Mouse (Mus musculus): ENCODE results near the gene Apol8.
A peak's percentile ranks its signal among the peaks of the same experiment; 100 is the strongest.

Gene Apol8

GRCm38 (mm10) chr15:77756848-77757247 lies at the start of gene Apol8:
TSS of gene Apol8 (minus strand) at chr15:77757003.
- peak in 1 of 2 experiments; percentile 45 for DNase-seq (ENCODE audit: low spot score in 2 of 2)

- DNase-seq (ENCODE audit: low spot score in 2 of 2): no peak
Measured at GRCm38 (mm10) chr15:77805657-77806056, 48.9 kb upstream of the Apol8 start.

GRCm38 (mm10) chr15:77804949-77805348 lies 48.1 kb upstream of the Apol8 start:
- no peak for DNase-seq (ENCODE audit: low spot score in 2 of 2)

GRCm38 (mm10) chr15:77804460-77804859 lies 47.7 kb upstream of the Apol8 start:
- DNase-seq (ENCODE audit: low spot score in 2 of 2): no peak

- DNase-seq (ENCODE audit: low spot score in 2 of 2): no peak
Measured at GRCm38 (mm10) chr15:77803747-77804146, 46.9 kb upstream of the Apol8 start.

GRCm38 (mm10) chr15:77802992-77803391 lies 46.2 kb upstream of the Apol8 start:
- DNase-seq (ENCODE audit: low spot score in 2 of 2): no peak

GRCm38 (mm10) chr15:77801188-77801587 lies 44.4 kb upstream of the Apol8 start:
- no peak for DNase-seq (ENCODE audit: low spot score in 2 of 2)

GRCm38 (mm10) chr15:77800511-77800910 lies 43.7 kb upstream of the Apol8 start:
- peak in 1 of 2 experiments; percentile 59 for DNase-seq (ENCODE audit: low spot score in 2 of 2)

GRCm38 (mm10) chr15:77799491-77800474 lies 43.0 kb upstream of the Apol8 start:
- DNase-seq (ENCODE audit: low spot score in 2 of 2): no peak

GRCm38 (mm10) chr15:77798664-77799490 lies 42.1 kb upstream of the Apol8 start:
- DNase-seq (ENCODE audit: low spot score in 2 of 2): no peak

GRCm38 (mm10) chr15:77797609-77798411 lies 41.0 kb upstream of the Apol8 start:
- no peak for DNase-seq (ENCODE audit: low spot score in 2 of 2)

- DNase-seq (ENCODE audit: low spot score in 2 of 2): no peak
Measured at GRCm38 (mm10) chr15:77796409-77797035, 39.7 kb upstream of the Apol8 start.

GRCm38 (mm10) chr15:77794908-77795356 lies 38.1 kb upstream of the Apol8 start:
- DNase-seq (ENCODE audit: low spot score in 2 of 2): no peak

GRCm38 (mm10) chr15:77794138-77794907 lies 37.5 kb upstream of the Apol8 start:
- DNase-seq (ENCODE audit: low spot score in 2 of 2): no peak

GRCm38 (mm10) chr15:77793554-77793953 lies 36.8 kb upstream of the Apol8 start:
- no peak for DNase-seq (ENCODE audit: low spot score in 2 of 2)

GRCm38 (mm10) chr15:77793094-77793493 lies 36.3 kb upstream of the Apol8 start:
- DNase-seq (ENCODE audit: low spot score in 2 of 2): no peak

- DNase-seq (ENCODE audit: low spot score in 2 of 2): no peak
Measured at GRCm38 (mm10) chr15:77792056-77792455, 35.3 kb upstream of the Apol8 start.

GRCm38 (mm10) chr15:77790656-77791405 lies 34.0 kb upstream of the Apol8 start:
- no peak for DNase-seq (ENCODE audit: low spot score in 2 of 2)

GRCm38 (mm10) chr15:77789186-77789585 lies 32.4 kb upstream of the Apol8 start:
- DNase-seq (ENCODE audit: low spot score in 2 of 2): no peak
